ENCODE assay signal across 14 mouse cellular contexts in the genomic region with DNA sequence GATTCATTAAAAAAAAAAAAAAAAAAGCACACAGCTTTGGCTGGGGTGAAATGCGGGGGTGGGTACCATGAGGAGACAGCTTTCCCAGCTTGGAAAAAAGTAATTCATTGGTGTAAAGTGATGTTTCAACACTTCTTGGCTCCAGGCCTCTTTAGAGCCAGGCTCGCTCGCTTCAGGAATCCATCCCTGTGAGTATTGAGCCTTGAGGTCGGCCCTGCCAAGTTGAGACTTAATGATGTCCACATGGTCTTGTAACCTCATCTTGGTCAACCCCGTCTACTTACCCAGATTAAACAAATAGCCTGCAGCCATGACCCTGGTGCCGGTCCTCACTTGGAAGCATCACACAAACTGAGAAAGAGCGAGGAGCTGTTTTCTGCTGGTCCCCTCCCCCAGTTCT.
DNase-seq lines count a peak whose midpoint lies in the region; ATAC-seq and TF ChIP-seq lines count a peak whose summit lies in the region.
"Had no signal": no experiment of that assay in that cellular context is flagged by ENCODE, and none has a peak within 500 bp of the region (broad histone marks: within the 10 kb centered on the region; RNA-seq: fewer than 3 reads in every experiment).

No protein-coding gene starts in this region.

- WGBS in lung, postnatal 0 days, result 62% methylated on average over 7 of the region's 7 CpGs
- WGBS in thymus, adult 2 months, result 93% methylated on average over 7 of the region's 7 CpGs

- TF ChIP-seq CTCF in lung, postnatal 0 days (IDR thresholded peaks at IDR 0.05), result no peak
- no peak for TF ChIP-seq CTCF in thymus, adult 2 months (IDR thresholded peaks at IDR 0.05; ENCODE audit: borderline replicate concordance, control insufficient read depth, extremely low read depth, insufficient read depth, low read length, poor library complexity)
- TF ChIP-seq CTCF in left cerebral cortex, adult 2 months (IDR thresholded peaks at IDR 0.05), result no peak

- no peaks in the 10 kb centered on the region for H3K27me3 ChIP-seq in lung, postnatal 0 days (replicated peaks; ENCODE audit: insufficient read depth, low read length)
- H3K27me3 ChIP-seq in thymus, adult 2 months (ENCODE audit: control insufficient read depth, insufficient read depth, low read length), result no peaks in the 10 kb centered on the region
- H3K27me3 ChIP-seq: hindbrain, embryonic 12.5 days; midbrain, embryonic 12.5 days had no signal

- TF ChIP-seq POLR2A in thymus, adult 2 months (IDR thresholded peaks at IDR 0.05; ENCODE audit: control insufficient read depth, extremely low read depth, insufficient read depth, low read length, poor library complexity), result no peak

- TF ChIP-seq EP300 in lung, postnatal 0 days (IDR thresholded peaks at IDR 0.05), result no peak

- intact Hi-C loops in left cerebral cortex, adult 2 months (cut with DNase I), result no loop called here

- no peak overlapping the region for H3K4me3 ChIP-seq in lung, postnatal 0 days (ENCODE audit: low read depth, low read length)
- H3K4me3 ChIP-seq in thymus, adult 2 months (ENCODE audit: control insufficient read depth, insufficient read depth, low read length), result no peak overlapping the region
- H3K4me3 ChIP-seq in left cerebral cortex, adult 2 months, result no peak overlapping the region
- H3K4me3 ChIP-seq: heart, adult 2 months; hindbrain, embryonic 12.5 days; layer of hippocampus, adult 2 months; midbrain, embryonic 12.5 days had no signal

- H3K9ac ChIP-seq in lung, postnatal 0 days (replicated peaks; ENCODE audit: low read depth), result no peak overlapping the region
- H3K9ac ChIP-seq: hindbrain, embryonic 12.5 days; midbrain, embryonic 12.5 days had no signal

- H3K36me3 ChIP-seq in lung, postnatal 0 days (ENCODE audit: insufficient read depth, low read length), result 0 out of 2 replicates have a peak, but pooled peaks cover 7% of the 10 kb centered on the region
- peaks cover 11% of the 10 kb centered on the region; the same call in 1 of the 2 replicates for H3K36me3 ChIP-seq in thymus, adult 2 months (ENCODE audit: control insufficient read depth, insufficient read depth, low read length)
- H3K36me3 ChIP-seq: midbrain, embryonic 12.5 days had no signal

- no peaks in the 10 kb centered on the region for H3K9me3 ChIP-seq in lung, postnatal 0 days (ENCODE audit: low read length)
- H3K9me3 ChIP-seq: hindbrain, embryonic 12.5 days; midbrain, embryonic 12.5 days had no signal

- DNase-seq in gastrocnemius, adult 18-20 months (ENCODE audit: low spot score), result peak; percentile 54
- no peak for DNase-seq in gastrocnemius, postnatal 4 days (ENCODE audit: low spot score in 2 of 2)
- peak; percentile 83 for DNase-seq in adipocyte (ENCODE audit: low spot score)
- DNase-seq in gastrocnemius, adult 8-10 months (ENCODE audit: low spot score in 2 of 2), result peak; percentile 16 to 34
- peak; percentile 80 for DNase-seq in lung, postnatal 0 days (ENCODE audit: low spot score)
- no peak for DNase-seq in layer of hippocampus, postnatal 14 days (ENCODE audit: low spot score in 2 of 2)
- no peak for DNase-seq in thymus, adult 2 months
- no peak for DNase-seq in left cerebral cortex, adult 2 months (ENCODE audit: extremely low spot score in 1 of 2, low spot score in 2 of 2)
- DNase-seq: cerebellum, adult 18-20 months had no signal

- ATAC-seq in lung, postnatal 0 days, result peak; percentile 81
- ATAC-seq: forebrain, embryonic 14.5 days had no signal

- no peaks in the 10 kb centered on the region for H3K4me1 ChIP-seq in lung, postnatal 0 days (ENCODE audit: insufficient read depth, low read depth, low read length)
- peaks cover 18% of the 10 kb centered on the region for H3K4me1 ChIP-seq in thymus, adult 2 months (replicated peaks; ENCODE audit: control insufficient read depth, insufficient read depth, low read length)
- H3K4me1 ChIP-seq: hindbrain, embryonic 12.5 days; midbrain, embryonic 12.5 days had no signal

- no peak overlapping the region for H3K27ac ChIP-seq in lung, postnatal 0 days (ENCODE audit: low read length)
- H3K27ac ChIP-seq in thymus, adult 2 months (ENCODE audit: control insufficient read depth, insufficient read depth, low read length), result no peak overlapping the region
- H3K27ac ChIP-seq in left cerebral cortex, adult 2 months, result no peak overlapping the region
- H3K27ac ChIP-seq: heart, adult 2 months; hindbrain, embryonic 12.5 days; layer of hippocampus, adult 2 months; midbrain, embryonic 12.5 days had no signal

- no peak overlapping the region for H3K4me2 ChIP-seq in lung, postnatal 0 days (replicated peaks; ENCODE audit: low read depth, low read length)
- H3K4me2 ChIP-seq: hindbrain, embryonic 12.5 days; midbrain, embryonic 12.5 days had no signal

Comparison
In these comparisons a context has a peak if more than half of its experiments do, and no peak if none do; other contexts are left out.
1. DNase-seq: peak in gastrocnemius, adult 18-20 months (single experiment), adipocyte (single experiment), gastrocnemius, adult 8-10 months (2 of 2) and lung, postnatal 0 days (single experiment); none in gastrocnemius, postnatal 4 days (0 of 2), layer of hippocampus, postnatal 14 days (0 of 2), thymus, adult 2 months (single experiment) and left cerebral cortex, adult 2 months (0 of 2).